Mouse (Mus musculus) forebrain, embryonic 16.5 days (tissue): ENCODE measurements around the gene Efemp1. TPM values are rescaled to one million over a fixed set of nuclear protein-coding genes. Genes with fewer than 3 reads are reported as not detected.

Source experiments
- ATAC-seq: fragments of 200-750 bp; cut with Nextera tagmentation; 2 replicates; pipeline ENCODE4 v1.8.0; 2017; ENCODE audit warnings: mild to moderate bottlenecking, moderate library complexity
- H3K27ac ChIP-seq: fragments of 300-500 bp; sonication (generic); 2 replicates; pipeline ENCODE4 v1.5.1; 2014; ENCODE audit warnings: low read length, control low read depth
- H3K27me3 ChIP-seq: fragments of 300-500 bp; sonication (generic); replicated peaks from 2 replicates; pipeline ENCODE4 v1.6.1; 2014; ENCODE audit warnings: low read length; ENCODE audit not compliant: control insufficient read depth, insufficient read depth
- H3K36me3 ChIP-seq: fragments of 300-500 bp; sonication (generic); 2 replicates; pipeline ENCODE4 v1.6.1; 2014; ENCODE audit not compliant: control insufficient read depth, insufficient read depth
- H3K4me1 ChIP-seq: fragments of 300-500 bp; sonication (generic); replicated peaks from 2 replicates; pipeline ENCODE4 v1.6.1; 2014; ENCODE audit warnings: low read length; ENCODE audit not compliant: control insufficient read depth, insufficient read depth
- H3K4me2 ChIP-seq: fragments of 300-500 bp; sonication (generic); 2 replicates; pipeline ENCODE4 v1.6.1; 2014; ENCODE audit warnings: mild to moderate bottlenecking, low read length, control low read depth
- H3K4me3 ChIP-seq: fragments of 300-500 bp; sonication (generic); replicated peaks from 2 replicates; pipeline ENCODE4 v1.5.1; 2014; ENCODE audit warnings: mild to moderate bottlenecking, low read length, control low read depth
- H3K9ac ChIP-seq: fragments of 300-500 bp; sonication (generic); replicated peaks from 2 replicates; pipeline ENCODE4 v1.6.1; 2014; ENCODE audit warnings: low read depth, low read length, control low read depth
- H3K9me3 ChIP-seq: fragments of 300-500 bp; sonication (generic); 2 replicates; pipeline ENCODE4 v1.6.1; 2016; ENCODE audit warnings: low read length; ENCODE audit not compliant: control insufficient read depth
- WGBS: fragments of 180-500 bp; shearing (Covaris S2); extraction: QIAGEN DNeasy Blood & Tissue Kit; methylation state at CpG from one replicate; pipeline ENCODE4 v1.1.7; 2014; 5-methylcytosine and 5-hydroxymethylcytosine counted together
- polyA plus RNA-seq: library from polyadenylated mRNA; unstranded; fragments of >200 nt; fragmentation: Nextera tagmentation; extraction: Ambion mirVana; gene quantifications from 2 replicates; pipeline ENCODE4 v1.2.1, GENCODE M21; 2015

Gene Efemp1
- polyA plus RNA-seq, 1 experiment from 2014 or later: 4.2 TPM

DNA sequence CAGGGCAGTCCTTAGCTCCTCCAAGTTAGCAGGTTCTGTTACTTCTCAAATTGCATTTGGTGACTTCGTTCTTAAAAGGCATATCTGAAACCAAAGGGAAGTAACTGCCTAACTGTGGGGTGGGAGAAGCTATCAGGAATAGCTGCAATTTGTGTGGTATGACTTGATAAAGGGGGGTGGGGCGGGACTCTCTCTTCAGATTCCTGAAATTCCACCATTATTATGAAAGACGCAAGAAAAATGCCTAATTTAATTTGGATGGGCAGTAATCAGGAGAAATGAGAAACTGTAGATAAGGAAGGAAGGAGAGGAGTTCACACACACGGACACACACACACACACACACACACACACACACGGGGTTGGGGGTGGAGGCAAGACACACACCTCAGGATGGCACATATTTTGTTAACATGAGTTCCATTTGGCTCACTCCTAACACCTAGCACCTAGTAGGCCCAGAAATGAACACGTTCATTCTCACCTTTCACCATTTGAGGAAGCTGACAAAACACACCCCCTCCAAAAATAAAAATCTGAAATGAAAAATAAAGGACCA, 564 bp upstream of the Efemp1 start:
- H3K27ac ChIP-seq: no peak overlapping the region
- no peak overlapping the region for H3K4me3 ChIP-seq
- H3K9ac ChIP-seq: no peak overlapping the region
- no peak; the same call in 1 of the 2 replicates for ATAC-seq
- no peaks in the 10 kb centered on the region for H3K9me3 ChIP-seq
- H3K4me2 ChIP-seq: peak overlapping the region; percentile 93
- 42% methylated on average over 6 of the region's 6 CpGs for WGBS
- H3K27me3 ChIP-seq: peaks cover 10% of the 10 kb centered on the region
- H3K4me1 ChIP-seq: peaks cover 9% of the 10 kb centered on the region
- H3K36me3 ChIP-seq: no peaks in the 10 kb centered on the region

DNA sequence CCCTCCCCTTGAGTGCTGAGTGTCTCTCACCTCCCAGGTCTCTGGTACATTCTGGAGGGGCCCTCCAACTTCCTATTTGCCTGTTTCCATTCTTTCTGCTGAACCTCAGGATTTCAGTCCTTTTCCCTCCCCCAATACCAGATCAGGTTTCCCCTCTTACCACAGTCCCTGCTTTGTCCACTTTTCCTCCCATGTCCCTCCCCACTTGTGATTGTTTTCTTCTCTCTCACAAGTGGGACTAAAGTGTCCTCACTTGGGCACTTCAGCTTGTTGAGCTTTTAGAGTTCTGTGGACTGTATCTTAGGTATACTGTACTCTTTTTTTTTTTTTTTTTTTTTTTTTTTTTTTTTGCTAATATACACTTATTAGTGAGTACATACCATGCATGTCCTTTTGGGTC, 6.1 kb downstream of the Efemp1 start:
- Histone ChIP-seq H3K27me3 (no peaks in the 10 kb centered on the region), H3K4me1 (no peaks in the 10 kb centered on the region)

DNA sequence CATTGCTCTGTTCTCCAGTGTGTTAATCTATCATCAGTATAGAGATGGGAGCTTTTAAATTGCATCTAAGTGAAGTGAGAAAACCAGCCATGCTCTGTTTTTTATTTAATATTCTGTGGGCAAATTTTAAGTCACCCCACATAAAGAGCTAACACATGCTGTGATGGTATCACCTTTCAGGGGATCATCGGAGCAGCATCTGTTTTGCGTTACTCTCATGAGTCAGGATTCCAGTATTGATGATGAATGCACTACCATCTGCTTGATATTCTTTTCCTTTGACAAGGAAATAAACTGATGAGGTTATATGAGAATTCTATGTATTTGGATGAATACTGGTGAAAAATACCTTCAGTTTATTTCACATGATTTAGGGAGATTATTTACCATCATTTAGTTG, 16.1 kb downstream of the Efemp1 start:
- H3K4me2 ChIP-seq: no peak overlapping the region
- ATAC-seq: no peak
- no peaks in the 10 kb centered on the region for H3K27me3 ChIP-seq
- WGBS: 69% methylated on average over 2 of the region's 2 CpGs
- no peaks in the 10 kb centered on the region for H3K9me3 ChIP-seq
- no peak overlapping the region for H3K4me3 ChIP-seq
- no peaks in the 10 kb centered on the region for H3K4me1 ChIP-seq
- H3K36me3 ChIP-seq: no peaks in the 10 kb centered on the region
- H3K27ac ChIP-seq: no peak overlapping the region
- no peak overlapping the region for H3K9ac ChIP-seq

More for the DNA sequence above, 6.1 kb downstream of the Efemp1 start:
- no peak overlapping the region for H3K9ac ChIP-seq
- H3K9me3 ChIP-seq: no peaks in the 10 kb centered on the region
- H3K4me2 ChIP-seq: no peak overlapping the region
- ATAC-seq: no peak
- H3K36me3 ChIP-seq: no peaks in the 10 kb centered on the region
- no peak overlapping the region for H3K27ac ChIP-seq
- H3K4me3 ChIP-seq: no peak overlapping the region

DNA sequence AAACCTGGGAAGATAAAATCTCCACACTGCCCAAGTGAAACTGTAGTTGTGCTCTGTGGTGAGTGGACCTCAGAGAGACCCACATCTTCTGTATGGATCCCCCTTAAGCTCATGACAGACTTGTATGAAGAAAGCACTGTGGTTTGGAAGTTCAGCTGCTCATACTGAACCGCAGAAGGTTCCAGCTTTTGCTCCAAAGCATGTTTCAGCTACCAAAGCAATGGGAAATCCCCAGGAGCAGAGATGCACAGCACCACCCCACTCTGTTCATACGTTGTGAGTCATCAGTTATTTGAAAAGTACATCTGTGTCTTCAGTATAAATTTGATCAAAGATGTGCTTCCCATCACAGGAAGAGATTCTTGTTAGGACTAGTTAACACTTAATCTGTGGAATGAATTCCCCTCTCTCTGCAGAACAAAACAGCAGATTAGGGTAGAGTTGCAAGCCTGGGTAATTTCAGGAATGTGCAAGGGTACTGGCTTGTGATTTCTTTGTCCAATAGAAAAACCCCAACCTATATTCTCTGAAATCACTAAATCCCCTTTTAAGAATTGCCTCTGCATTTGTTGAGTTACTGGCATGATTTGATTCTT, 28.5 kb downstream of the Efemp1 start:
- no peak overlapping the region for H3K4me3 ChIP-seq
- 70% methylated on average over 2 of the region's 2 CpGs for WGBS
- no peak overlapping the region for H3K27ac ChIP-seq
- no peak overlapping the region for H3K4me2 ChIP-seq
- H3K36me3 ChIP-seq: no peaks in the 10 kb centered on the region
- ATAC-seq: no peak
- H3K9me3 ChIP-seq: no peaks in the 10 kb centered on the region
- H3K9ac ChIP-seq: no peak overlapping the region
- H3K27me3 ChIP-seq: no peaks in the 10 kb centered on the region
- H3K4me1 ChIP-seq: no peaks in the 10 kb centered on the region

DNA sequence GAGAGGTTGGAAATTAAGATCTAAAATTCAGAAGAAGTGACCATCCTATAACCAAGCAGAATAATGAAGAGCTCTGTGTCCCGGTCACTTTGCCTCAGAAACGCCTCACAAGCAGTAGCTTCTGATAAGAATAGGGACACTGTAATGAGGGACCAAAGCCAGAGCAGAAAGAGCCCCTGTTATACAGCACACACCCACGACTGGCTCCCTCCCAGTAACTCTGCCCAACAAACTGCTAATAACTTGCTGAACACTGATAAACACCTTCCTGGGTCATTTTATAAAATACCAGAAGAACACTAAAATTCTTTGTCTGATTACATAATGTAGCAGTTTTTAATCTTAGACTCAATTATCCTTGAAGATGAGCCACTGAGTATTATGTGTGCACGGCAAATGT, 30.1 kb downstream of the Efemp1 start:
- H3K9me3 ChIP-seq: no peaks in the 10 kb centered on the region
- no peaks in the 10 kb centered on the region for H3K36me3 ChIP-seq
- no peaks in the 10 kb centered on the region for H3K27me3 ChIP-seq
- H3K4me3 ChIP-seq: no peak overlapping the region
- H3K9ac ChIP-seq: no peak overlapping the region
- WGBS: 56% methylated on average over 4 of the region's 4 CpGs
- H3K27ac ChIP-seq: no peak overlapping the region
- ATAC-seq: no peak
- H3K4me2 ChIP-seq: no peak overlapping the region
- H3K4me1 ChIP-seq: no peaks in the 10 kb centered on the region

DNA sequence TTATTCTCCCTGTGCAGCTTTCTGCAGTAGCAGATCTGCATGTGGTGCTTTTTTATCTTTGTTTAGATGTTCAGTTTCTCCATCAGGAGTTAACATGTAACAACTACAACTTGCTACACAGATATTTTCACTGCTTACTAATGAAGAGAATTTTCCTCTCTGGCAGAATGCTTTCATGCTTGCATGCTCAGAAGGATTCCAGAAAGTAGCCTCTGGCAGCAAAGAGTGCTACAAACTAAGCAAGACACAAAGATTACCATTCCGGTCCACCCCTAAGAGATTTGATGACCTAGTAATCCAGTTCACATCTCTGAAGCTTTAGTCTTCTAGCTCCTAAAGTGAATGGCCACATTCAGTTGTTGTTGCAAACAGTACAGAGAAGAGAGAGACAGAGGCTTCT, 36.5 kb downstream of the Efemp1 start:
- 66% methylated on average over 1 of the region's 1 CpGs for WGBS
- no peaks in the 10 kb centered on the region for H3K9me3 ChIP-seq
- H3K4me2 ChIP-seq: no peak overlapping the region
- H3K27ac ChIP-seq: no peak overlapping the region
- H3K27me3 ChIP-seq: no peaks in the 10 kb centered on the region
- ATAC-seq: no peak
- no peak overlapping the region for H3K9ac ChIP-seq
- no peaks in the 10 kb centered on the region for H3K4me1 ChIP-seq
- H3K4me3 ChIP-seq: no peak overlapping the region
- H3K36me3 ChIP-seq: no peaks in the 10 kb centered on the region

DNA sequence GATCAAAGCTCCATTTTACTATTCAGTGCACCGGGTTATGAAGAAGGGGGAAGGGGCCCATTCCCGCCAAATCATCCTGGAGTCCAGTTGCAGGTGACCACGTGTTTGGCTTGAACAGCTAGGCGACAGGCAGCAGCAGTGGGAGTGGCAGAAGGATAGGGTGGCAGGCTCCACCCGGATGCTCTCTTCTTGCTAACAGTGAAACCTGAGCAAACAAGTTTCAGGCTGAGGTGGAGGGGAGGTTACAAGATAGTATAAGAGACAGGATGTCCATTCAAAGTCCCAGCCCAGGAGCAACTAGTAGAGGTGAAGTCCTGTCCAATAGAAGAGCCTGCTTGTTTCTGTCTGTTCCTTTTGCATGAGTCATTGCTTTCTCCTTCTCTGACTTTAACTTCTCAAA, 38.5 kb downstream of the Efemp1 start:
- Histone ChIP-seq H3K4me1 (no peaks in the 10 kb centered on the region), H3K27ac (no peak overlapping the region), H3K27me3 (no peaks in the 10 kb centered on the region), H3K4me3 (no peak overlapping the region), H3K9me3 (no peaks in the 10 kb centered on the region), H3K4me2 (no peak overlapping the region), H3K9ac (no peak overlapping the region), H3K36me3 (no peaks in the 10 kb centered on the region)
- WGBS: 67% methylated on average over 5 of the region's 5 CpGs
- ATAC-seq: no peak

DNA sequence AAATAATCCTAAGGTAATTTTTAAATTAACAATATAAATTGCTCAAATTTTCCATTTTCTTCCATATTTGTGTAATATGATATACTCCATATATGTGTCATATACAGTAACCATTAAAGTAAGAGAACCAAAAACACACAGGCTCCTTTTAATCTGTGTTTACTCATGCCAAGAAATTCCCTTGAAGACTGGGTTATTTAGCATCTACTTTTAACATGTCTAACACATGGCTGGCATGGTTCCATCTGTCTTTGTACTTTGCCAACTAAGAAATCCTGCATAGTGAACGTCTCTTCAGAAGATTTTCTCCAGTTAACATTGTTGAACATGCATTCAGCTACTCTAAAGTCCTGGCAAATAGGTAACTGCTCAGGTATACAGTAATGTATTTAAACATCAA, 46.4 kb downstream of the Efemp1 start:
- no peak overlapping the region for H3K4me2 ChIP-seq
- no peak overlapping the region for H3K9ac ChIP-seq
- no peak overlapping the region for H3K27ac ChIP-seq
- 0 out of 2 replicates have a peak, but pooled peaks have one; percentile 47 for ATAC-seq
- H3K4me3 ChIP-seq: no peak overlapping the region
- H3K4me1 ChIP-seq: no peaks in the 10 kb centered on the region
- WGBS: 21% methylated on average over 1 of the region's 1 CpGs
- no peaks in the 10 kb centered on the region for H3K36me3 ChIP-seq
- no peaks in the 10 kb centered on the region for H3K27me3 ChIP-seq
- no peaks in the 10 kb centered on the region for H3K9me3 ChIP-seq

DNA sequence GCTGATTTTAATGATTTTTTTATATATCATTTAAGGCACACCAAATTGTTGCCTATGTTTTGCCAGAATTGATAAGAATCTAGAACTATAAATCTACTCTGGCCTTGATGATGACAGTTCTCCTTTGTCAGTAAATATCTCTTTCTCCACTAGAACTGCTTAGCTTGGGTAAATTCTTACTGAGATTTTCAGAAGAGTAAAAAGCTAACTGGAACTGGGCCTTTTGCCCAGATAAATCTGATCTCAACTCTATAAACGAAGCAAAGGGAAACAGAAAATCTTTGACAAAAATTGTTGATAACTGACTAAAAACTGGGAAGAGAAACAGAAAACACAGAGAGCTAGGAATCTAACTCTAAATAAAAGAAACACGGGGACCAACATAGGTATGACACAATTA, 51.6 kb downstream of the Efemp1 start:
- Histone ChIP-seq H3K36me3 (no peaks in the 10 kb centered on the region), H3K4me2 (no peak overlapping the region), H3K4me1 (no peaks in the 10 kb centered on the region), H3K27ac (no peak overlapping the region), H3K9ac (no peak overlapping the region), H3K27me3 (no peaks in the 10 kb centered on the region), H3K4me3 (no peak overlapping the region), H3K9me3 (no peaks in the 10 kb centered on the region)
- no peak for ATAC-seq
- WGBS: 68% methylated on average over 2 of the region's 2 CpGs

DNA sequence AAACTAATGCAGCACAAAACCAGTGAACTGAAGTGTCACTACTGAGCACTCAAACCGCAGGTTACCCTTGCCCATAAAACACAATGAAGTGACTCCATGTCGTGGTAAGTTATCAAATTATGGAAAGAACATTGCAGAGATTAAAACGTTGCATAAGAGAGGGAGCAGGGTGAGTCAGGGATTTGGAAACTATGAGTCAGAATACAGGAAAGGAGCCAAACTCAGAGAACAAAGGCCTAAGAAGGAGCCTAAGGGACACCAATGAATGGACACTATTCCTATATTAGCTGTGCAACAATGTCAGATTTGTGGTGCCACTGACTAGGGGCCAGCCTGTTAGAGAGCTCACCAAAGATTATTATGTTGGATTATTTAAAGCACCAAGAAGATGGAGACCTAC, 53.3 kb downstream of the Efemp1 start:
- no peak for ATAC-seq
- Histone ChIP-seq H3K4me2 (no peak overlapping the region), H3K9me3 (no peaks in the 10 kb centered on the region), H3K9ac (no peak overlapping the region), H3K27ac (no peak overlapping the region), H3K36me3 (no peaks in the 10 kb centered on the region), H3K27me3 (no peaks in the 10 kb centered on the region), H3K4me1 (no peaks in the 10 kb centered on the region), H3K4me3 (no peak overlapping the region)
- WGBS: 71% methylated on average over 3 of the region's 3 CpGs
